Mouse (Mus musculus): ENCODE results near the gene Slc37a3. TPM values are rescaled to one million over a fixed set of nuclear protein-coding genes. Genes with fewer than 3 reads are reported as not detected.

The Slc37a3 gene
- total RNA-seq, 1 experiment, result 45.2 TPM

GRCm38 (mm10) chr6:39301484-39301883 lies 76.0 kb downstream of the Slc37a3 start:
- Histone ChIP-seq H3K9ac (ENCODE audit: insufficient read depth, low read depth, low read length, poor library complexity, severe bottlenecking) (no peak overlapping the region), H3K4me1 (ENCODE audit: control insufficient read depth in 2 of 2, insufficient read depth in 2 of 2, low read length in 2 of 2, poor library complexity in 1 of 2) (peaks cover 0 to 5% of the 10 kb centered on the region in 2 experiments; a peak in 1 of 4 replicates), H3K36me3 (ENCODE audit: control insufficient read depth, insufficient read depth, low read length, poor library complexity, severe bottlenecking) (no peaks in the 10 kb centered on the region), H3K27ac (ENCODE audit: insufficient read depth, low read depth, low read length, poor library complexity, severe bottlenecking) (no peak overlapping the region), H3K4me3 (ENCODE audit: insufficient read depth in 1 of 2, low read depth in 1 of 2, low read length in 2 of 2, poor library complexity in 1 of 2, severe bottlenecking in 1 of 2) (no peak overlapping the region), H3K9me3 (ENCODE audit: control insufficient read depth, insufficient read depth, low read depth, low read length) (no peaks in the 10 kb centered on the region)
- peak; percentile 73; the same call in 1 of the 2 replicates for TF ChIP-seq MAFK (IDR thresholded peaks at IDR 0.05; ENCODE audit: insufficient read depth, low read depth, low read length)
- TF ChIP-seq HCFC1 (IDR thresholded peaks at IDR 0.05; ENCODE audit: borderline replicate concordance, insufficient read depth, low read length), result no peak
- no peak for TF ChIP-seq ZC3H11A (IDR thresholded peaks at IDR 0.05; ENCODE audit: borderline replicate concordance, low read depth, low read length)
- no peak for TF ChIP-seq ZNF384 (IDR thresholded peaks at IDR 0.05; ENCODE audit: low read depth, low read length)
- TF ChIP-seq CHD2 (IDR thresholded peaks at IDR 0.05; ENCODE audit: low read depth, low read length), result no peak
- no peak for DNase-seq (ENCODE audit: low read depth, low spot score)
- in situ Hi-C loops (cut with MboI; ENCODE audit: low sequenced_read_pairs in 2 of 2, unreplicated experiment in 2 of 2), result no loop called here

- Histone ChIP-seq H3K4me3 (ENCODE audit: insufficient read depth in 1 of 2, low read depth in 1 of 2, low read length in 2 of 2, poor library complexity in 1 of 2, severe bottlenecking in 1 of 2) (no peak overlapping the region), H3K36me3 (ENCODE audit: control insufficient read depth, insufficient read depth, low read length, poor library complexity, severe bottlenecking) (no peaks in the 10 kb centered on the region), H3K27ac (ENCODE audit: insufficient read depth, low read depth, low read length, poor library complexity, severe bottlenecking) (no peak overlapping the region), H3K9ac (ENCODE audit: insufficient read depth, low read depth, low read length, poor library complexity, severe bottlenecking) (no peak overlapping the region), H3K4me1 (ENCODE audit: control insufficient read depth in 2 of 2, insufficient read depth in 2 of 2, low read length in 2 of 2, poor library complexity in 1 of 2) (peaks cover 8 to 13% of the 10 kb centered on the region in 2 experiments; a peak in 2 of 4 replicates), H3K9me3 (ENCODE audit: control insufficient read depth, insufficient read depth, low read depth, low read length) (no peaks in the 10 kb centered on the region)
- DNase-seq (ENCODE audit: low read depth, low spot score), result no peak
- in situ Hi-C loops (cut with MboI; ENCODE audit: low sequenced_read_pairs in 2 of 2, unreplicated experiment in 2 of 2), result no loop called here
- TF ChIP-seq CHD2 (IDR thresholded peaks at IDR 0.05; ENCODE audit: low read depth, low read length), result no peak
- TF ChIP-seq HCFC1 (IDR thresholded peaks at IDR 0.05; ENCODE audit: borderline replicate concordance, insufficient read depth, low read length), result no peak
- no peak for TF ChIP-seq ZNF384 (IDR thresholded peaks at IDR 0.05; ENCODE audit: low read depth, low read length)
- no peak for TF ChIP-seq ZC3H11A (IDR thresholded peaks at IDR 0.05; ENCODE audit: borderline replicate concordance, low read depth, low read length)
- TF ChIP-seq MAFK (IDR thresholded peaks at IDR 0.05; ENCODE audit: insufficient read depth, low read depth, low read length), result no peak
Measured at GRCm38 (mm10) chr6:39297079-39297478, 80.4 kb downstream of the Slc37a3 start.

- TF ChIP-seq ZC3H11A (IDR thresholded peaks at IDR 0.05; ENCODE audit: borderline replicate concordance, low read depth, low read length), result no peak
- no peak for TF ChIP-seq CHD2 (IDR thresholded peaks at IDR 0.05; ENCODE audit: low read depth, low read length)
- no peak for TF ChIP-seq MAFK (IDR thresholded peaks at IDR 0.05; ENCODE audit: insufficient read depth, low read depth, low read length)
- no peak for TF ChIP-seq HCFC1 (IDR thresholded peaks at IDR 0.05; ENCODE audit: borderline replicate concordance, insufficient read depth, low read length)
- no peak for TF ChIP-seq ZNF384 (IDR thresholded peaks at IDR 0.05; ENCODE audit: low read depth, low read length)
- no peaks in the 10 kb centered on the region for H3K9me3 ChIP-seq (ENCODE audit: control insufficient read depth, insufficient read depth, low read depth, low read length)
- no peaks in the 10 kb centered on the region for H3K36me3 ChIP-seq (ENCODE audit: control insufficient read depth, insufficient read depth, low read length, poor library complexity, severe bottlenecking)
- DNase-seq (ENCODE audit: low read depth, low spot score), result no peak
- H3K4me1 ChIP-seq (ENCODE audit: control insufficient read depth in 2 of 2, insufficient read depth in 2 of 2, low read length in 2 of 2, poor library complexity in 1 of 2), result peaks cover 8 to 13% of the 10 kb centered on the region in 2 experiments; a peak in 2 of 4 replicates
- H3K4me3 ChIP-seq (ENCODE audit: insufficient read depth in 1 of 2, low read depth in 1 of 2, low read length in 2 of 2, poor library complexity in 1 of 2, severe bottlenecking in 1 of 2), result 0 out of 4 replicates have a peak overlapping the region, but pooled peaks of 1 of the 2 experiments have one; percentile 0
- H3K27ac ChIP-seq (ENCODE audit: insufficient read depth, low read depth, low read length, poor library complexity, severe bottlenecking), result no peak overlapping the region
- H3K9ac ChIP-seq (ENCODE audit: insufficient read depth, low read depth, low read length, poor library complexity, severe bottlenecking), result no peak overlapping the region
- in situ Hi-C loops (cut with MboI; ENCODE audit: low sequenced_read_pairs in 2 of 2, unreplicated experiment in 2 of 2), result no loop called here
Measured at GRCm38 (mm10) chr6:39296474-39296873, 81.0 kb downstream of the Slc37a3 start.

GRCm38 (mm10) chr6:39295727-39296411 lies 81.6 kb downstream of the Slc37a3 start:
- Histone ChIP-seq H3K36me3 (ENCODE audit: control insufficient read depth, insufficient read depth, low read length, poor library complexity, severe bottlenecking) (no peaks in the 10 kb centered on the region), H3K4me3 (ENCODE audit: insufficient read depth in 1 of 2, low read depth in 1 of 2, low read length in 2 of 2, poor library complexity in 1 of 2, severe bottlenecking in 1 of 2) (0 out of 4 replicates have a peak overlapping the region, but pooled peaks of 1 of the 2 experiments have one; percentile 0), H3K4me1 (ENCODE audit: control insufficient read depth in 2 of 2, insufficient read depth in 2 of 2, low read length in 2 of 2, poor library complexity in 1 of 2) (peaks cover 8 to 11% of the 10 kb centered on the region in 2 experiments; a peak in 2 of 4 replicates), H3K9ac (ENCODE audit: insufficient read depth, low read depth, low read length, poor library complexity, severe bottlenecking) (no peak overlapping the region), H3K27ac (ENCODE audit: insufficient read depth, low read depth, low read length, poor library complexity, severe bottlenecking) (no peak overlapping the region), H3K9me3 (ENCODE audit: control insufficient read depth, insufficient read depth, low read depth, low read length) (no peaks in the 10 kb centered on the region)
- no peak for TF ChIP-seq MAFK (IDR thresholded peaks at IDR 0.05; ENCODE audit: insufficient read depth, low read depth, low read length)
- peak; percentile 62 for TF ChIP-seq ZNF384 (IDR thresholded peaks at IDR 0.05; ENCODE audit: low read depth, low read length)
- peak; percentile 21 for DNase-seq (ENCODE audit: low read depth, low spot score)
- in situ Hi-C loops (cut with MboI; ENCODE audit: low sequenced_read_pairs in 2 of 2, unreplicated experiment in 2 of 2), result no loop called here
